Mouse (Mus musculus): Measurements from ENCODE around the gene Coro1a.

Coro1a gene

DNA sequence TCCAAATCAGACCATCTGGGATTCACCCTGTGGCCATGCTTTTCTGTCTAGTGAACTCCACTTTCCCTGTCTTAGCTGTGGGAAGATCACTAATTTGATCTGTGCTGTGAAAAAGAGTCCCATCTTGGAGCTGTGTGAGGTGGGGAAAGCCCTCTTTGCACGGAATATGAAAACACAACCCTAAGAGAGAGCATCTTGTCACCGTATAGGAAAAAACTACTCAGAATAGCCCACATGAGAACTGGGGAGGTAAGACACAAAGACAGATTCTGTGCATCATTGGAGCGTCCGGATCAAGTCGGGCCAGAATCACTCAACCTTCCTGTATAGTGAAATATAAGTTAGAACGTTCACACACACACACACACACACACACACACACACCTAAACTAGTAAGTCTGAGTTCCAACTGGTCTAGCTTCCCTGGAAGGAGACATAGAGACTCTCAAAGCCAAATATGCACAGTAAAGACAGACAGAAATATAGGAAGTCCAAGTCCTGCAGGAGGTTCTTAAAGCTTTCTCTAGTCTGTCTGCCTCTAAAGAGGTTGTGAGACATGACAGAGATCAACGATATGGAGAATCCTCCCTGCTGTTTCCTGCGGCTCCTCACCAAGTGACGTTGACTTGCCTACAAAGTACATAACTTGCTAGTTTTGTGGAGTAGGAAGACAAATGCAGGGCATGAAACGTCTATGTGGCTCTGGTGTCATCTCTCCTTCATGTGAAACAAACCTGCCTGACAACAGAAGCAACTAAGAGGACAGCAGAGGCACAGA is 777 bp upstream of the Coro1a start:
- no peak for DNase-seq (ENCODE audit: low spot score)

DNA sequence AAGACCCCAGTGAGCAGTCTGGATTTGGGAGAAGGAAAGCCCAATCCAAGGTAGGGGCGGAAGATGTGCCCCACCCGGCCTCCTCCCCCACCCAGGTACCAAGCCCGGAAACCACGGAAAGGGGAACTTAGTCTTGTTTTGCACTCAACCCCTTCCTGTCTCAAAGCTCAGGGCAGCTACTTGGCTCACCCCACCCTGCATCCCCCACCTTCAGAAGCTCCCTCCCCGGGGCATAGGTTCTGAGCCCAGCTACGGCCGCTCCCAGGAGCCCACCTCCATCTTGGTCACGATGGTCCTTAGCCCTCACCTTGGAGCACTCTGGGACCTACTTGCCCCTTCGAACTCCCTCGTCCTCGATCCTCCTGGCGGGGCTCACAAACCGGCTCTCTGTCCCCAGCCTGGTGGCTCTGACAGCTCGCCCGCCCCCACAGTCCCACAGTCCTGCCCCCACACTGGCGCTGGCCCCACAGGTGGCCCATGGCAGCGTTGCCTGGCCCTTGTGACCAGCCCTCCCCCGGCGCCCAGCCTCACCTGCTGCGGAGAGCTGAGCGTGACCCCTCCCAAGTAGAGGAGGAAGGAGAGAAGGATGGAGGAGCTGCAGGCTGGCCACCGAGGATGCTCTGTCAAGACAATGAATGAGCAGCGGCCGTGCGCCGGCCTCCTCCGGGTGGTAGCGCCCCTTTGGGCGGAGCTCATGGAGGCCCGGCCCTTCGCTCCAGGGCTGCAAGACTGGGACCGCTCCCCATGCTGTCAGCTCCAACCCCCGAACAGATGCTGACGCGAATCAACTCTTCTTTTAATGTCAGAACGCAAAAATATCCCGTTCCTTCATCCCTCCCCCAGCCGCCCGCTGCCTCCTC is 3.2 kb downstream of the Coro1a start:
- peak; percentile 86 for DNase-seq (ENCODE audit: low spot score)

DNA sequence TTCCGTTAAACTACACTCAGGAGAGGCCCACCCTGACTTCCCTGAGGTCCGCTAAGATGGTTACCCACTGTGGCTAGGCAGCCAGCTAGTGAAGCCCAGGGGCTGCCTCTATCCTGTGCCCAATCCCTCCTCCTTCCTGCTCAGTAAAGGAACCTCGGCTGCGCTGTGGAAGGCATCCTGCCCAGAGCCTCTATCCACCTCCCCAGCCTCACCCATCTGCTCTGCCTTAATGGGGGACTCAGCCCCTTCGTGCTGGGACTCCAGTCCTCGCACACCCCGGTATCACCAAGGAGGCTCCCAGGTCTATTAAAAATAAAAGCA is 3.9 kb downstream of the Coro1a start:
- no peak for DNase-seq (ENCODE audit: low spot score)

DNA sequence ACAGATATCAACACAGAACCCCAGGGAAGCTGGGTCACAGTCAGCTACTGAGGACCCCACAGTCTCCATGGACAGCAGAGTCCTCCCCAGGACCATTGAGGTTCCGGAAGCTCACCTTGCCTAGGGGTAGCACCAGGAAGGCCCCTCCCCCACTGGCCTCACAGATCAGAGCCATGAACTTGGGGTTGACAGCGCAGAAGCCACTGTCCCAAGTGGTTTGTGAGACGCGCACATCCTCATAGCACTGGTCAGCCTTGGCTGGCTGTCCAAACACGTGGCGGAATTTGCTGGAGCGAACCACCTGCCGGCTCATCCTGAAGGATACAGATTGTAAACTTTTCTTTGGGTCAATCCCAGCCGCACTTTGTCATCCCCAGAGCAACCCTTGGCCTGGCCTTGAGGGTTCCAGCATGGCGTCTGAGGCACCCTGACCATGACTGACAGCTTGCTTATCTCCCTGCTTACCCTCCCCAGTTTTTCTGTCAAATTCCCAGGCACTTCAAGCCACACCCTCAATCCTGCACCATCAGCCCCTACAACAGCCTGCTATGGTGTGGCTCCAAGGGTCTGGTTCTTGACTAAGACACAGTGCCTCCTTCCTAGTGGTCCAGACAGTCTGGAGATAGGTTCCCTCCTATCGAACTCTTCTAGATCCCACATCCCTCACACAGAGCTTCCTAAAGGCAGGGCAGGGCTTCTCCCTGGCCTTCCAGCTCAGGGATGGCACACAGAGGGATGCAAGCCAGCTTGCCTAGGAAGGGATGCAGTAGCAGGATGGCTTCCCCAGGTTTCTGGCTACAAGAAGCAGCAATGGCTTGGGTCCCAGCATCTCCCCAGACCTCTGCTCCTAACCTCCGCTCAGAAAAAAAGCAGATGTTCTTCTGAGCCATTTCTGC is 4.5 kb downstream of the Coro1a start:
- no peak for DNase-seq (ENCODE audit: low spot score)

DNA sequence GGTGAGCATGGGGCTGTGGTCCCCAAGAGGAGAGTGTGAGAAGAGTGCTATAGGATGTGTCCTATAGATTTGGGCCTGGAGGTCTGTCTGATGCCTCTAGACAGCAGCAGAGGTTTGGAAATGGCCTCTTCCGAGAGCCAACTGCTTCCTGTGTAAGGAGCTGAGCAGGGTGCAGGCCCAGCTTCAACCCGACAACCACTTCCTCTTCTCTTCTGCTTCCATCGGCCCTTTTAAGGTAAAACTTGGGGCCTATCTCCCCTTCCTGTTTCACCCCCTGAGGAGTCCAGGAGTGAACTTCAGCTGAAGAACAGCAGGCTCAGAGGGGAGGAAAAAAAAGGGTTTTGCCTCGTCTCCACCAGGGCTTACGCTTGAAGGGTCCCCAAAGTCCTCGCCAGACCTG is 5.2 kb downstream of the Coro1a start:
- no peak for DNase-seq (ENCODE audit: low spot score)

GRCm38 (mm10) chr7:126701559-126702357 is 5.8 kb downstream of the Coro1a start:
- no peak for DNase-seq (ENCODE audit: low spot score)

- peak; percentile 90 for DNase-seq (ENCODE audit: low spot score)
Observed at GRCm38 (mm10) chr7:126701070-126701469, 6.5 kb downstream of the Coro1a start.

DNA sequence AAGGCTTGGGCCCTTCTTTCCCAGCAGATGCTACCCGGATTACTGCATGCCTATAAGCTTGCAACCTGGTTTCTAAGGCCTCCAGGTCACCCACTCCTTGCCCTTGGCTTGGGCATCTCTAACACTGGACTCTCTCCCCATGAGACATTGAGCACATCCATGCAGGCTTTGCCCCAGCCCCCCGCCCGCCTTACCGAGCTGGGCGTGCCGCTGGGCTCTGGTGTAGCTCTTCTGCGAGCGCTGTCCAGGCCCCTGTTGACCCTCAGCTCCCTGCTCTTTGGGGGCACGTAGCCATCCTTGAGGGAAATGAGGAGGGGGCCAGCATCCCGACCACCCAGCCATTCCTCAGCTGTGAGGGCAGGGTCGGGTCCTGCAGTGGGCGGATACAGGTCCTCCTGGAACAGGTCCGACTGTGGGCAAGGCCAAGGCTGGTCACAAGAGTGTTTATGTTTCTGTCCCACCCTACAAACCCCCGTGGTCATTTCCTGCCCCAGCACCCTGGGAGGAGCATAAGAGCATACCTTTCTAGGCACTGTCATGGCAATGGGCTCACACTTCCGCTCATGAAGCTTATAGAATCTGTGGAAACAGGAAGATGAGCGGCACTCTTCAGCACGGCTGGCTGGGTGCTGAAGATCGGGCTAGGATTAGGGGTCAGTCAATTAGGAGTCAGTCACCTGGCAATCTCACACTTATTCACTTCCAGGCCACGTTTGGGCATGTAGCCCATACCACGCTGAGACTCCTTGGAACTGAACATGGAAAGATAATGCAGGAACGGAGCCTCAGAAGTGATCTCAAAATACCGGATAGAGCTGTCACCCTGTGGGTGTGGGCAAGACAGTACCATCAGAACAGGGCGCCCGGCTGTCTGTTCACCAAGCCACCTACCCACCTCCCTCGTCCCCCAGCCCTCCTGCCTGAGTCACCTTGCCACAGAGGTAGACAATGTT is 7.2 kb downstream of the Coro1a start:
- no peak for DNase-seq (ENCODE audit: low spot score)

DNA sequence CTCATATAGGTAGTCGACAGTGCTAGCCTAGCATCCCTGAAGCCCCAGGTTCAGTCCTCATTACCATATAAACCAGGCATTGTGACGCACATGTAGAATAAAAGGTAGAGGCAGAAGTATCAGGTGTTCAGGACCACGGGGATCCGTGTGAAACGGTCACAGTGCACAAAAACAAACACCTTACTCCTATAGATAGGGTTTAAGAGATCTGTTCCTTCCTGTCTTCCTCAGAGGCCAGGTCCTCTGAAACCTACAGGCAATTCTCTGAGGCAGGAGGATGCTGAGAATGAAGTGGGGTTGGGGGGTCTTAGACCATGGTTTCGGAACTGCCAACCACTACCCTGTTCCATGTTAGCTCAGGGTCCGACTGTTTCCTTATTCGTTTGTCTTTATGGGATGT is 9.7 kb downstream of the Coro1a start:
- no peak for DNase-seq (ENCODE audit: low spot score)

- DNase-seq (ENCODE audit: low spot score): no peak
Observed at GRCm38 (mm10) chr7:126696886-126697285, 10.7 kb downstream of the Coro1a start.

- no peak for DNase-seq (ENCODE audit: low spot score)
Observed at GRCm38 (mm10) chr7:126696303-126696702, 11.3 kb downstream of the Coro1a start.

GRCm38 (mm10) chr7:126695631-126696207 is 11.9 kb downstream of the Coro1a start, which contains the start of gene Slx1b:
Slx1b (minus strand) TSS chr7:126695784.
- DNase-seq (ENCODE audit: low spot score): peak; percentile 98

DNA sequence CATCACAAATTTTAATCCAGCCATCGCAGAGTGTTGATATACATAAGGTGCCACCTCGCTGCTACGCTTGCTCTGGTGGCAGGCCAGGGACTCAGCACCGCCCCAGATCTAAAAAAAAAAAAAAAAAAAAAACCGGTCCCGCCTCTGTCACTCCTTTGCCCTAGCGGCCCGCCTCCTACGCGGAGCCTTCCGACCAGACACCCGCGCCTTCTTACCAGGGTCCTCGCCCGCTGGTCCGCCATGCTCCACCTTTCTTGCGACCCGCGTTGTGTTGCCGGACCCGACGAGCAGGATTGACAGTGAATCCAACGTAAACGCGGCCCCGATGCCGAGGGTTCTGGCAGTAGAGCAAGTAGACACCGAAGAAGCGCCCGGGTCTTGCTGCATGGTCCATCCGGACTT is 12.4 kb downstream of the Coro1a start, which contains the start of gene Bola2:
Gene Bola2 (plus strand): TSS at position 192 of the 402 bp plus-strand sequence.
- peak; percentile 77 for DNase-seq (ENCODE audit: low spot score)

DNA sequence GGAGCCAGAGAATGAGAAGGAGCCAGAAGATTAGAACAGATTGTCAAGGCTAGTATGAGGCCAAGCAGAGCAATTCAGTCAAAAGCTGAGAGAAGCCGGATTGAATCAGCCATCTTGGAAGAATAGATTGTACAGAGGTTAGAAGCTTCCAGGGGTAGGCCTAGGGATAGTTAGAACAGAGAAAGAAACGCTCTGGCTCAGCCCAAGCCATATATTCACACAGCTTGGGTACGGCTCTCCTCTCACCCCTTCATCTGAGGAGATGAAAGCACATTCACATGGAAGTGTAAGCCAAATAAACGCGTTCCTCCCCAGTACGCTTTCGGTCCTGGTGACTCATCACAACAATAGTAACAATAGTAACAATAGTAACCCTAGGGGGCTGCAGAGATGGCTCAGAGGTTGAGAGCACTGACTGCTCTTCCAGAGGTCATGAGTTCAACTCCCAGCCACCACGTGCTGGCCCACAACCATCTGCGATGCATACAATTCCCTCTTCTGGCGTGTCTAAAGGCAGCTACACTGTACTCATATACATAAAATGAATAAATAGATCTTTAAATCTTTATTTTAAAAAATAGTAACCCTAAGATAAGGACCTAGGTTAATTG is 13.0 kb downstream of the Coro1a start:
- DNase-seq (ENCODE audit: low spot score): no peak

DNA sequence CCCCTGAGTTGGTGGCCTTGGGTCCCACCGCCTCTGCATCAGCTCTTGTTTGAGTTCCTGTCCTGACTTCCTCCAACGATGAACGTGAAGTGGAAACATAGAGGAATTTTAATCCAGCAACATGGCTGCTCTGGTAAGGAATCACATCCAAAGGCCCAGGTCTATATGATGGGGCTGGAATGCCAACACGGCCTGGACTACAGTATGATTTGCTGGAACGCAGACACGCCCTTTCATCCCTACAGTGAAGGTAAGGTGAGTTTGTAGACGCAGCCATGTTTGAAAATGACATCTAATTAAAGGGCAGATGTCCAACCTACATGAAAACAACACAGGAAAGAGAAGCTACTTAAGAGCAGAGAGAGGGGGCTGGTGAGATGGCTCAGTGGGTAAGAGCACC is 13.8 kb downstream of the Coro1a start:
- no peak for DNase-seq (ENCODE audit: low spot score)

DNA sequence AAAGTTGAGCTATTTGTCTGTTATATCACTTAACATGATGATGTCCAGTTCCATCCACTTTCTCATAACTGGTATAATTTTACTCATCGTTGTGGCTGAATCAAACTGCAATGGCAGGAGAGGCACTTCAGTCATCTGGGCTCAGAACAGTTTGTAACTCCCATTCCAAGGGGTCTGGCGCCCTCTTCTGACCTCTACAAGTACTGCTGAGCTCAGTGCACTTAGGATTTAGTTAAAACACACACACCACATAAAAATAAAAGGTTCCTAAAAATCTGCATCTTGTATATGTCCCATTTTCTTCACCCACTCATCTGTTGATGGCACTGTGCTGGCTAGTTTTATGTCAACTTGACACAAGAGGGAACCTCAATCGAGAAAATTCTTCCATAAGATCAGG is 14.3 kb downstream of the Coro1a start:
- peak; percentile 90 for DNase-seq (ENCODE audit: low spot score)

- no peak for DNase-seq (ENCODE audit: low spot score)
Observed at GRCm38 (mm10) chr7:126692426-126692825, 15.2 kb downstream of the Coro1a start.

GRCm38 (mm10) chr7:126691676-126692075 is 15.9 kb downstream of the Coro1a start:
- DNase-seq (ENCODE audit: low spot score): no peak

DNA sequence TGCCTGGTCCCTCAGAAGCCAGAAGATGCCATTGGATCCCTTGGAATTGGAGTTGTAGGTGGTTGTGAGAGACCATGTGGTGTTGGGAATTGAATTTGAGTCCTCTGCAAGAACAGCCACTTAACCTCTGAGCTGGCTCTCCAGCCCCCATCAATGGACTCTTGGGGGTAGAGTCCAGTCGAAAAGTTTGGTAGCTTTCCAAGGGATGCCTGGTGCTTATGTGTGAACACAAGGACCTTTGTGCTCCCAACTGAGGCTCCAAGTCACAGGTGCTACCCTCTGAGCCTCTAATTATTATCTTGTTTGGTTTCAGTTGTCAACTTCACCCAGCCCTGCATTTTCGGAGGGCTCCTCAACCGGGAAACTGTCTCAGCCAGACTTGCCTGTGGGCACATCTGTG is 16.9 kb downstream of the Coro1a start:
- no peak for DNase-seq (ENCODE audit: low spot score)
